8 mouse cellular contexts compared by ENCODE assay signal in the genomic region with DNA sequence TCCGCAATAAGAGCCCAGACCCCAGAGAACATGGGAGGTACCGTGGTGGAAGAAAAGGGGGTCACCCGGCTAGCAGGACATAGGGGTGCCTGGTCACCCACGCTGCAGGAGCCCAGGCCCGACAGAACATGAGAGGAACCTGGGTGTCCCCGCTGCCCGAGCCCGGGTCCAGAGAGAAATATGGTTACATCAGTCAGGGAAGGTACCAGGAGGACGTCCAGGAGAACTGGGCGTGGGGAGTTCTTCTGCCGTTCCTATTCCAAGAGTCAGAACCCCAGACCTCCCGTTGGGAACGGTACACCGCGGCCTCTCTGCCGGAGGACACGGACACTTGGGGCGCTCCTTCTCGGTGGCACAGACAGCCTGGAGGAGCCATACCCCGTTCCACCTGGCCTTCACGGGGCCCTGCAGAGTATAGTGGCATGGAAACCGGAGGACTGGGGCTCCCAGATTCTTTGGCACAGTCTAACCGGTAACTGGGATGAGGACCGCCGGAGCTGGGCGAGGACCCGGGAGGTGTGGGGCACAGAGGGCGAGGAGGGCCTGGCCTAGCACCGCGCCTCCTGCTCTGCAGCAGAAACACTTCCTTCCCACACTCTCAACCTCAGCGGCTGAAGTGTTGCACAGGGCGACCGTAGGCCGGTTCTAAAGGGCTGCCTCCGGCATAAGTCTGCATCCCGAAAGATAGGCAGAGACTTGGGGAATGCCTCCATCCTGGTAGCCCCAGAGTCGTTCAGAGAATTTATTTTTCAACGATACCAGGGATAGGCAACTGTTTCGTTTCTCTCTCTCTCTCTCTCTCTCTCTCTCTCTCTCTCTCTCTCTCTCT. TPM values are rescaled to one million over a fixed set of nuclear protein-coding genes. Genes with fewer than 3 reads are reported as not detected.
DNase-seq lines count a peak whose midpoint lies in the region; ATAC-seq lines count a peak whose summit lies in the region.

No protein-coding gene starts in this region.

- 4% methylated on average over 39 of the region's 39 CpGs for WGBS in embryonic facial prominence, embryonic 15.5 days
- under 1% methylated on average over 39 of the region's 39 CpGs for WGBS in neural tube, embryonic 12.5 days

- 0 out of 2 replicates have a peak overlapping the region, but pooled peaks have one; percentile 12 for H3K9ac ChIP-seq in embryonic facial prominence, embryonic 15.5 days
- no peak overlapping the region for H3K9ac ChIP-seq in neural tube, embryonic 12.5 days

- H3K27ac ChIP-seq in embryonic facial prominence, embryonic 15.5 days (replicated peaks), result no peak overlapping the region
- no peak overlapping the region for H3K27ac ChIP-seq in neural tube, embryonic 12.5 days

- no peaks in the 10 kb centered on the region for H3K9me3 ChIP-seq in embryonic facial prominence, embryonic 15.5 days (replicated peaks)
- H3K9me3 ChIP-seq in neural tube, embryonic 12.5 days, result no peaks in the 10 kb centered on the region

- H3K4me2 ChIP-seq in embryonic facial prominence, embryonic 15.5 days (replicated peaks), result peak overlapping the region; percentile 63
- peak overlapping the region; percentile 58; the same call in 1 of the 2 replicates for H3K4me2 ChIP-seq in neural tube, embryonic 12.5 days (replicated peaks)

- H3K4me3 ChIP-seq in embryonic facial prominence, embryonic 15.5 days (replicated peaks), result peak overlapping the region; percentile 46
- H3K4me3 ChIP-seq in neural tube, embryonic 12.5 days, result peak overlapping the region; percentile 32

- peaks cover 67% of the 10 kb centered on the region for H3K4me1 ChIP-seq in embryonic facial prominence, embryonic 15.5 days
- H3K4me1 ChIP-seq in neural tube, embryonic 12.5 days, result peaks cover 17% of the 10 kb centered on the region; the same call in 1 of the 2 replicates

- peak; percentile 61 for DNase-seq in embryo, embryonic 10.5 days (ENCODE audit: low spot score)
- DNase-seq in embryo, embryonic 10 days (ENCODE audit: low spot score), result no peak
- DNase-seq in A20 (ENCODE audit: low read depth, low spot score), result peak; percentile 90
- peak; percentile 41 to 55 for DNase-seq in kidney, postnatal 4 days
- no peak for DNase-seq in adrenal gland, adult 8-10 months
- no peak for DNase-seq in cerebellum, adult 8-10 months

- peaks cover 96% of the 10 kb centered on the region for H3K27me3 ChIP-seq in embryonic facial prominence, embryonic 15.5 days
- H3K27me3 ChIP-seq in neural tube, embryonic 12.5 days (replicated peaks), result peaks cover 100% of the 10 kb centered on the region

- no peaks in the 10 kb centered on the region for H3K36me3 ChIP-seq in embryonic facial prominence, embryonic 15.5 days
- H3K36me3 ChIP-seq in neural tube, embryonic 12.5 days, result no peaks in the 10 kb centered on the region

- ATAC-seq in embryonic facial prominence, embryonic 15.5 days (ENCODE audit: insufficient number of reproducible peaks, low FRiP score, low TSS enrichment, low read depth), result no peak
- no peak for ATAC-seq in neural tube, embryonic 12.5 days (ENCODE audit: low FRiP score, low read depth)

RNA-seq across cellular contexts. Expression of a gene that starts 33.0 kb away (rescaled TPM):
- polyA plus RNA-seq in embryonic facial prominence, embryonic 15.5 days (2015; fragmentation: Nextera tagmentation; extraction: Ambion mirVana), result 2.9 and 3.2 TPM in 2 replicates
- 1.6 and 2.1 TPM in 2 replicates for polyA plus RNA-seq in neural tube, embryonic 12.5 days (2016; fragmentation: Nextera tagmentation; extraction: Ambion mirVana)
- 1 to 10 TPM in 3 of 4 experiments, under 1 TPM in 1; 0.96 to 3.8 (median 2.1) TPM for total RNA-seq in adrenal gland, adult 8-10 months (2022)

Comparison
In these comparisons a context has a peak if more than half of its experiments do, and no peak if none do; other contexts are left out.
1. DNase-seq: peak in embryo, embryonic 10.5 days (single experiment), A20 (single experiment) and kidney, postnatal 4 days (2 of 2); none in embryo, embryonic 10 days (single experiment), adrenal gland, adult 8-10 months (single experiment) and cerebellum, adult 8-10 months (single experiment).